In genomic region chr6:37142991-37143866, GRCm38 (mm10) we compare ENCODE assay signal across 10 mouse cellular contexts.
DNase-seq lines count a peak whose midpoint lies in the region; ATAC-seq and TF ChIP-seq lines count a peak whose summit lies in the region.
"Had no signal": no experiment of that assay in that cellular context is flagged by ENCODE, and none has a peak within 500 bp of the region (broad histone marks: within the 10 kb centered on the region; RNA-seq: fewer than 3 reads in every experiment).

No protein-coding gene starts in this region.

- no peak for TF ChIP-seq POLR2A in brain, embryonic 14.5 days (IDR thresholded peaks at IDR 0.05; ENCODE audit: borderline replicate concordance, extremely low read depth, insufficient read depth, insufficient read length, poor library complexity, severe bottlenecking)

- H3K9ac ChIP-seq in limb, embryonic 15.5 days: no peak overlapping the region
- H3K9ac ChIP-seq in embryonic facial prominence, embryonic 15.5 days: no peak overlapping the region
- H3K9ac ChIP-seq: neural tube, embryonic 13.5 days had no signal

- peak overlapping the region; percentile 44 for H3K27ac ChIP-seq in limb, embryonic 15.5 days
- H3K27ac ChIP-seq in limb, embryonic 10.5 days: no peak overlapping the region
- H3K27ac ChIP-seq in embryonic facial prominence, embryonic 15.5 days (replicated peaks): peak overlapping the region; percentile 63
- H3K27ac ChIP-seq: layer of hippocampus, adult 2 months; neural tube, embryonic 13.5 days had no signal

- H3K4me3 ChIP-seq in limb, embryonic 15.5 days: no peak overlapping the region
- no peak overlapping the region for H3K4me3 ChIP-seq in limb, embryonic 10.5 days
- H3K4me3 ChIP-seq in embryonic facial prominence, embryonic 15.5 days (replicated peaks): no peak overlapping the region
- H3K4me3 ChIP-seq: layer of hippocampus, adult 2 months; neural tube, embryonic 13.5 days had no signal

- WGBS in limb, embryonic 15.5 days: 71% methylated on average over 11 of the region's 11 CpGs
- 86% methylated on average over 11 of the region's 11 CpGs for WGBS in limb, embryonic 10.5 days
- WGBS in embryonic facial prominence, embryonic 15.5 days: 60% methylated on average over 11 of the region's 11 CpGs

- intact Hi-C loops in left cerebral cortex, postnatal 10 days (cut with DNase I): no loop called here

- ATAC-seq in limb, embryonic 15.5 days (ENCODE audit: insufficient number of reproducible peaks, low FRiP score, low TSS enrichment, low read depth): 0 out of 2 replicates have a peak, but pooled peaks have one; percentile 40
- peak; percentile 67 for ATAC-seq in embryonic facial prominence, embryonic 15.5 days (ENCODE audit: insufficient number of reproducible peaks, low FRiP score, low TSS enrichment, low read depth)
- ATAC-seq in activated CD4-positive, CD25-positive, alpha-beta regulatory T cell, adult 4 months: no peak

- peaks cover 10% of the 10 kb centered on the region for H3K4me1 ChIP-seq in limb, embryonic 15.5 days
- H3K4me1 ChIP-seq in limb, embryonic 10.5 days: peaks cover 13% of the 10 kb centered on the region
- H3K4me1 ChIP-seq in embryonic facial prominence, embryonic 15.5 days: peaks cover 23% of the 10 kb centered on the region

- H3K27me3 ChIP-seq in limb, embryonic 15.5 days: no peaks in the 10 kb centered on the region
- no peaks in the 10 kb centered on the region for H3K27me3 ChIP-seq in limb, embryonic 10.5 days (ENCODE audit: low read depth, poor library complexity, severe bottlenecking)
- no peaks in the 10 kb centered on the region for H3K27me3 ChIP-seq in embryonic facial prominence, embryonic 15.5 days
- H3K27me3 ChIP-seq: neural tube, embryonic 13.5 days had no signal

- no peaks in the 10 kb centered on the region for H3K9me3 ChIP-seq in limb, embryonic 15.5 days
- no peaks in the 10 kb centered on the region for H3K9me3 ChIP-seq in limb, embryonic 10.5 days (replicated peaks)
- H3K9me3 ChIP-seq in embryonic facial prominence, embryonic 15.5 days (replicated peaks): no peaks in the 10 kb centered on the region
- H3K9me3 ChIP-seq: neural tube, embryonic 13.5 days had no signal

- H3K36me3 ChIP-seq in limb, embryonic 15.5 days: no peaks in the 10 kb centered on the region
- H3K36me3 ChIP-seq in limb, embryonic 10.5 days: no peaks in the 10 kb centered on the region
- no peaks in the 10 kb centered on the region for H3K36me3 ChIP-seq in embryonic facial prominence, embryonic 15.5 days
- H3K36me3 ChIP-seq: neural tube, embryonic 13.5 days had no signal

- H3K4me2 ChIP-seq in limb, embryonic 15.5 days: no peak overlapping the region
- H3K4me2 ChIP-seq in embryonic facial prominence, embryonic 15.5 days (replicated peaks): 0 out of 2 replicates have a peak overlapping the region, but pooled peaks have one; percentile 2
- H3K4me2 ChIP-seq: neural tube, embryonic 13.5 days had no signal

- TF ChIP-seq CTCF in brain, embryonic 14.5 days (IDR thresholded peaks at IDR 0.05; ENCODE audit: borderline replicate concordance, extremely low read depth, insufficient read depth, insufficient read length): no peak

- DNase-seq in limb, embryonic 10.5 days (ENCODE audit: low spot score): no peak
- DNase-seq in brain, embryonic 14.5 days (ENCODE audit: low read depth): peak; percentile 68
- peak; percentile 20 to 34 for DNase-seq in left cerebral cortex, postnatal 10 days (ENCODE audit: extremely low spot score in 1 of 2, low spot score in 2 of 2)
- no peak for DNase-seq in thymus, postnatal 25 days
- DNase-seq in c-Kit-positive CD71-positive TER-119-positive erythroid progenitor cells, embryonic 14.5 days (ENCODE audit: low spot score): no peak

Comparison
In these comparisons a context has a peak if more than half of its experiments do, and no peak if none do; other contexts are left out.
1. DNase-seq: peak in brain, embryonic 14.5 days (single experiment) and left cerebral cortex, postnatal 10 days (2 of 2); none in limb, embryonic 10.5 days (single experiment), thymus, postnatal 25 days (single experiment) and c-Kit-positive CD71-positive TER-119-positive erythroid progenitor cells, embryonic 14.5 days (single experiment).